Mouse (Mus musculus): ENCODE results near the gene Zzef1. TPM values are rescaled to one million over a fixed set of nuclear protein-coding genes. Genes with fewer than 3 reads are reported as not detected.

The Zzef1 gene
- polyA plus RNA-seq, 1 experiment from 2014 or later, result 4.2 TPM

DNA sequence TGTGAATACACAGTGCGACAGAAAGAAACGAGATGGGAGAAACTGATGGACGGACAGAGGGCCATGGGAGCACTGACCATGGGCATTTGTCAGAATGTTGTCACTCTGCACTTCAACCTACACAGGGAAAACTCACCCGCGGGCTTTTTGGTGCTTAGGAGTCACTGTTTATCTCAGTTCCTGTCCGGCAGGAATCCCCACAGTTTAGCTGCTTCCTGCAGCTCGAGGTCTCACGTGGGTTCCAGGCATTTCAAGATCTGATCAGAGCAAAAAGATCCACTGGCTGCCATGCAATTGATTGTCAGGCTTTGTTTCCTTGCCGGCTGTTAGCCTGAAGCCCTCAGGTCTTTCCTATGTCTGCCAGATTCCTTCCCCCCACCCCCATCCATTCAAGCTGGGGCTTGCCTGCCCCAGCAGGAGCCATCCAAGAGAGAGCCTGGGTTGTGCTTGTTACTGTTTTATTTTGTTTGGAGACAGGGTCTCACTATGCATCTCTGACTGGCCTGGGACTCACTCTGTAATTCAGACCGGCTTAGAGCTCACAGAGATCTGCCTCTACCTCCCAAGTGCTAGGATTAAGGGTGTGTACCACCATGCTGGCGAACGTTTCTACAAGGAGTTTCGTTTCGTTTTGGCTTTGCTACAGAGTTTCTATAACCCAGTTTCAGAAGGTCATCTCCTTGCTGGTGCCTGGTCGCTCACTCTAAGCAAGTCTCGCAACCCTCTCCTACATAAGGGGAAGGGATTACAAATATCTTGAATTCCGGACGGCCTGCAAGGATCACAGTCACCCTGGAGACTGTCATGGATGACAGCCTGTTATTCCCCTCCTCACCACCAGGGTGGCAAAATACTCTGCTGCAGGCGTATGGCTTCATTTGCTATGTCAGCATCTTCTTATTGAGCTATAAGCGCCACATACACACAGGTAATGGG is 144.4 kb downstream of the Zzef1 start:
- peaks cover 11% of the 10 kb centered on the region for H3K4me1 ChIP-seq (ENCODE audit: control insufficient read depth, low read depth, low read length)
- H3K36me3 ChIP-seq (ENCODE audit: control insufficient read depth, insufficient read depth), result no peaks in the 10 kb centered on the region
- WGBS (ENCODE audit: insufficient replicate concordance), result 31% methylated on average over 20 of the region's 20 CpGs
- no peaks in the 10 kb centered on the region for H3K27me3 ChIP-seq (ENCODE audit: control insufficient read depth, insufficient read depth, low read depth, low read length)
- H3K27ac ChIP-seq (ENCODE audit: low read length), result no peak overlapping the region
- peak overlapping the region; percentile 50; the same call in 1 of the 2 replicates for H3K9ac ChIP-seq (ENCODE audit: low read depth, low read length)
- peak overlapping the region; percentile 57 for H3K4me3 ChIP-seq (ENCODE audit: low read depth, low read length)
- no peak for ATAC-seq (ENCODE audit: low read depth)
- H3K9me3 ChIP-seq (replicated peaks; ENCODE audit: control insufficient read depth, low read length), result no peaks in the 10 kb centered on the region
- H3K4me2 ChIP-seq (ENCODE audit: low read depth, low read length), result peak overlapping the region; percentile 55

DNA sequence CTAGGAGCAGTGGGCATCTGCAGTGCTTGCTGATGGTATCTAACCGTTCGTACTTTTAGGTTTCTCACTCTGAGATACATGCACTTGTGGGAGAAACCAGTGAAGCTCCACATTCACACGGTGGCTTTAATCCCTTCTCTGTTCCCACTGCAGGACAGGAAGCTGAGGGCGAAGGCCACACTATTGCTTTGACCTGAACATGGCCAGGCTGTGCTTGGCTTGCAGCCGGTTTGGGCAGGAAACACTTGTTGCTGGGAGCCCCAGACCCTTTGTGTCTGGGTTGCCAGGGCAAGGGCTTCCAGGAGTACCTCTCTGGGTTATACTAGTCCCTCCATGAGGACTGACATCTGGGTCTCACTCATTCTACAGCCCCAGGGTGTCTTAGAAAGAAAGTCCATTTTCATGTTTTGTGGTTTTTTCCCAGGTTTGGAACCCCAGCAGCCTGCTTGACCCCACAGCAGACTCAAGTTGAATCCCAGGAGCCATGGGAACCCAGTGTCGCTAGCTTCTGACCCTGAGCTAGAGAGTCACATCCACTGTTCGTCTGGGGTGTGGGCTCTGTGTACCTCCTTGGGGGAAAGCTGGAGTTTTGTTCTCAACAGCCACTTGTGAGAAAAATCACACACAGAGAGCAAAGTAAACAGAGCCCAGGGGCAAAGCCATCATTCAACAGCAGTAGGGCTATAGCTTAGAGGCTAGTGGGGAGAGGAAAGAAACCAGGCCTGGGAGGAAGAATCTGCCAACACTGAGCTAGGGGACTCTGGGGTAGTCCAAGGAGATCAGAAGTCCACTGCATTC is 149.2 kb downstream of the Zzef1 start:
- Histone ChIP-seq H3K4me2 (ENCODE audit: low read depth, low read length) (no peak overlapping the region), H3K9me3 (replicated peaks; ENCODE audit: control insufficient read depth, low read length) (no peaks in the 10 kb centered on the region), H3K9ac (ENCODE audit: low read depth, low read length) (no peak overlapping the region), H3K4me1 (ENCODE audit: control insufficient read depth, low read depth, low read length) (peaks cover 13% of the 10 kb centered on the region), H3K36me3 (ENCODE audit: control insufficient read depth, insufficient read depth) (no peaks in the 10 kb centered on the region), H3K27me3 (ENCODE audit: control insufficient read depth, insufficient read depth, low read depth, low read length) (no peaks in the 10 kb centered on the region), H3K4me3 (ENCODE audit: low read depth, low read length) (no peak overlapping the region), H3K27ac (ENCODE audit: low read length) (no peak overlapping the region)
- WGBS (ENCODE audit: insufficient replicate concordance), result 29% methylated on average over 7 of the region's 7 CpGs
- peak; percentile 43; the same call in 1 of the 2 replicates for ATAC-seq (ENCODE audit: low read depth)

DNA sequence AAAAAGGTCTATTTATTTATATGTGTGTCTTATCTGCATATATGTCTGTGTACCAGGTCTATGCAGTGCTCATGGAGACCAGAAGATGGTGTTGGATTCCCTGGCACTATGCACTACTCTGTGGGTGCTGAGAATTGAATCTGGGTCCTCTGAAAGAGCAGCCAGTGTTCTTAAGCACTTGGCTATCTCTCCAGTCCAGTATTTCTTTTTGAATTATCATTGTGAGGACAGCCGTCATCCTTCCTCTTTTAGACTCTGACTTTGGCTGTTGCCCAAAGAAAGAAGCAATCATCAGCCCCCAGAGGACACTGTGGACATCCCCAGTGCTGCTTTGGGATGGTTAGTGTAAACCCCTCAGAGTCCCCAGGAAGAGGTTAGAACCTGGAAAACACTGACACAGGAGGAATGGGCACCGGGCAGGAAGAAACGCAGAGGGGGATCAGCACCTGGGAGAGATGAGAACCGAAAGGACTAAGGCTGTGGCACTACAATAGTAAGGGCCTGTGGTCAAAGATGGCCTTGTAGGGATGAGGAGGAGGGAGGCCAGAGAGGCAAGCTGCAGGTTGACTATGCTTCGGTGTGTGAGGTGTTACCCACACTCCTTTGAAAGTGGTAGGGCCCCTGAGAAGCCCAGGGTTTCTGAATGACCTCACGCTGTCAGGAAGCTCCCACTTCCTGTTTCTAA is 150.0 kb downstream of the Zzef1 start:
- H3K4me2 ChIP-seq (ENCODE audit: low read depth, low read length), result peak overlapping the region; percentile 6; the same call in 1 of the 2 replicates
- no peak overlapping the region for H3K27ac ChIP-seq (ENCODE audit: low read length)
- 0 out of 2 replicates have a peak, but pooled peaks have one; percentile 9 for ATAC-seq (ENCODE audit: low read depth)
- no peak overlapping the region for H3K4me3 ChIP-seq (ENCODE audit: low read depth, low read length)
- 8% methylated on average over 6 of the region's 6 CpGs for WGBS (ENCODE audit: insufficient replicate concordance)
- no peaks in the 10 kb centered on the region for H3K9me3 ChIP-seq (replicated peaks; ENCODE audit: control insufficient read depth, low read length)
- no peaks in the 10 kb centered on the region for H3K36me3 ChIP-seq (ENCODE audit: control insufficient read depth, insufficient read depth)
- H3K9ac ChIP-seq (ENCODE audit: low read depth, low read length), result no peak overlapping the region; the same call in 1 of the 2 replicates
- H3K27me3 ChIP-seq (ENCODE audit: control insufficient read depth, insufficient read depth, low read depth, low read length), result no peaks in the 10 kb centered on the region
- H3K4me1 ChIP-seq (ENCODE audit: control insufficient read depth, low read depth, low read length), result peaks cover 9% of the 10 kb centered on the region

DNA sequence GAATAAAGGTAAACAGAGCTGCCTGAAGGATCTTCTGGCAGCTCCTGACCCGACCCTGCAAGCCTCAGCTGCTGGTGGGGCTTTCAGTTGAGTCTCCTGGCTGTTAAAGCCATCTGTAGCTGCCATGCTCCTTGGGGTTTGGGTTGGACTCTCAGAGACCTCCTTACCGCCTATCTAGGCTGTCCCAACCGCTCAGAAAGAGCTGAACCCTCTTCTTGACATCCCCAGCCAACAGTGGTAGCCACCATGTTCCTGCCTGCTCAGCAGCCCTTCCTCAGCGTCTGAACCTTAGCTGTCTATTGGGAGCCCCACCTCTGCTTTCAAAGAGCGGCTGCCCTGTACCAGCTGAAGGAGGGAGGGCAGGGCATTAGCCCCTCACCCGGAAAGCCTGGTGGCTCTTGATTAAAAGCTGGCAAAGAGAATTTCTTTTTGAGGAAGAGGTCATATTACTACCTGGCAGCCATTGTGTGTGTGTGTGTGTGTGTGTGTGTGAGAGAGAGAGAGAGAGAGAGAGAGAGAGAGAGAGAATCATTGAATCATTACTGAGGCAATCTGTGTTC is 150.6 kb downstream of the Zzef1 start:
- Histone ChIP-seq H3K4me3 (ENCODE audit: low read depth, low read length) (no peak overlapping the region), H3K9ac (ENCODE audit: low read depth, low read length) (no peak overlapping the region; the same call in 1 of the 2 replicates), H3K36me3 (ENCODE audit: control insufficient read depth, insufficient read depth) (no peaks in the 10 kb centered on the region), H3K27me3 (ENCODE audit: control insufficient read depth, insufficient read depth, low read depth, low read length) (no peaks in the 10 kb centered on the region), H3K27ac (ENCODE audit: low read length) (no peak overlapping the region), H3K4me1 (ENCODE audit: control insufficient read depth, low read depth, low read length) (peaks cover 9% of the 10 kb centered on the region), H3K4me2 (ENCODE audit: low read depth, low read length) (peak overlapping the region; percentile 6; the same call in 1 of the 2 replicates), H3K9me3 (replicated peaks; ENCODE audit: control insufficient read depth, low read length) (no peaks in the 10 kb centered on the region)
- ATAC-seq (ENCODE audit: low read depth), result no peak
- WGBS (ENCODE audit: insufficient replicate concordance), result 9% methylated on average over 6 of the region's 6 CpGs

DNA sequence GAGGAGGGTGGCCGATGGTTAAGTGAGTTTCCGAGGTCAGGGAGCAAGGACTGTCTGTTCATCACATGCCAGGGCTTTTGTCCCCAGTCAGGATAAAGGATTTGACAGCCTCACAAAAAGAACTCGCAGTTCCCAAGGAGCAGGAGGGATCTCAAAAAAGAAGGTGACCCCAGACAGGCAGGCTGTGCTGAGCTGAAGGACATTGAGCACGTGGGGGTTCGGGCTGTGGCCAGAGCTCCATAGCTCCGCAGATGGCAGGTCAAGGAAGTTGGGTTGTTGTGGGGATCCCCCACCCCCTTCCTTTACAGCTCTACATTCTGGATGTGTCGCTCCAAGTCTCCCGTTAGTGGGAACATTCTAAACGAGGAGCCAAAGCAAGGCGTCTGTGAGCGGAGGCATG is 151.8 kb downstream of the Zzef1 start:
- Histone ChIP-seq H3K4me3 (ENCODE audit: low read depth, low read length) (no peak overlapping the region), H3K4me2 (ENCODE audit: low read depth, low read length) (no peak overlapping the region), H3K9ac (ENCODE audit: low read depth, low read length) (no peak overlapping the region), H3K9me3 (replicated peaks; ENCODE audit: control insufficient read depth, low read length) (no peaks in the 10 kb centered on the region), H3K4me1 (ENCODE audit: control insufficient read depth, low read depth, low read length) (peaks cover 9% of the 10 kb centered on the region), H3K36me3 (ENCODE audit: control insufficient read depth, insufficient read depth) (no peaks in the 10 kb centered on the region), H3K27ac (ENCODE audit: low read length) (no peak overlapping the region), H3K27me3 (ENCODE audit: control insufficient read depth, insufficient read depth, low read depth, low read length) (no peaks in the 10 kb centered on the region)
- 70% methylated on average over 11 of the region's 11 CpGs for WGBS (ENCODE audit: insufficient replicate concordance)
- no peak for ATAC-seq (ENCODE audit: low read depth)

DNA sequence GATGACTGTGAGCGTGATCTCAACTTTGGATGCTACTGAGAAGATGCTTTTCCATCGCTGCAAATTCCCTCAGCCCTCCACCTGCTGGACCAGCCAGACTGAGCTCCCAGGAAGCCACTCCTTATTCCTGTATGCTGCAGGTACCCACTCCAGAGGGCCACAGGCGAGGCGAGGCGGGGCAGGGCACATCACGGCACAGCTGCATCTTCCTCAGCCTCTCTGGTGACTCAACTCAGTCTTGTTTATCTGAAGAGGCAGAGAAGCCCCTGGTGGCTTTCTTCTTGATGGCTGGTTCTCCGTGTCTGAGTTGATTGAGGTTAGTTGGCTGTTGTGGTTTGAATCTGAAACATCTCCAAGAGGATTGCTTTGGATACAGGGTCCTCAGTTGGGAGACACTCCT is 152.2 kb downstream of the Zzef1 start:
- no peak for ATAC-seq (ENCODE audit: low read depth)
- 40% methylated on average over 7 of the region's 7 CpGs for WGBS (ENCODE audit: insufficient replicate concordance)

DNA sequence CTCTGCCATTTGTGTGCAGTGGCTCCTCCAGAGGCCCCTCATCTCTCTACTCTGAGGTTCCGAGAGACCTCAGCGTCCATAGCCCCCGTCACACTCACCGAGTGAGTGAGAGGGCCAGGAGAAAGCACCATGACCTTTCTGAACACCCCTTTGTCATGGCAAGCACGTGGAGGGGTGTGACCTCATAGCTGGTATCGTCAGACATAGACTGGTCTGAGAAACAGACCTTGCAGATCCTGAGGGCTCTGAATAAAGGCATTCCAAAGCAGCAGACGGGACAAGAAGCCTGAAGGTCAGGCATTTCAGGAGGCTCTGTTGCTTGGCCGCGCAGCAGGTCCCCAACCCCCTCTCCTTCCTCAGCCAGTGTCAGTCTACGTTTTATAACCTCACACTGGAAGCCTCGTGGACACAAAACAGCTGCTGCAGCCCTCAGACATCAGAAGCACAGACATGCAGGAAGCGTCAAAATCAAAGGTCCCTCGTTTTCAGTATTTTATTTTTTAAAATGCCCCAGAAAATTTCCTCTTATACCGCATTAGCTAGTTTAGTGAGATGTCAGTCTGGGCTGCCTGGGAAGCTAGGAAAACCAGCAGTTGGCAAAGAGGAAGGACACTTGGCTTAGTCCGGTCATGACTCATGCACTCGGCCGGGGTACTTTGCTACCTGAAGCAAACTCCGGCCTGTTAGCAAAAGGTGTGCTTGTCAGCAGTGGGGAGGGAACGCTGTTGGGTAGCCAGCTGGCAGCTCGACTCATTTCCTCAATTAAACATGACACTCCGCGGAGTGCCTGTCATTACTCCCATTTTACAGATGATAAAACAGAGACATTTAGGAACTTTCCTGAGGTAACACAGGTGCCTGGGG is 155.3 kb downstream of the Zzef1 start:
- H3K36me3 ChIP-seq (ENCODE audit: control insufficient read depth, insufficient read depth), result no peaks in the 10 kb centered on the region
- H3K27me3 ChIP-seq (ENCODE audit: control insufficient read depth, insufficient read depth, low read depth, low read length), result no peaks in the 10 kb centered on the region
- no peak overlapping the region for H3K9ac ChIP-seq (ENCODE audit: low read depth, low read length)
- no peak overlapping the region for H3K4me2 ChIP-seq (ENCODE audit: low read depth, low read length)
- ATAC-seq (ENCODE audit: low read depth), result no peak
- no peaks in the 10 kb centered on the region for H3K9me3 ChIP-seq (replicated peaks; ENCODE audit: control insufficient read depth, low read length)
- 42% methylated on average over 22 of the region's 22 CpGs for WGBS (ENCODE audit: insufficient replicate concordance)
- H3K27ac ChIP-seq (ENCODE audit: low read length), result no peak overlapping the region
- no peaks in the 10 kb centered on the region; the same call in none of the 2 replicates for H3K4me1 ChIP-seq (ENCODE audit: control insufficient read depth, low read depth, low read length)
- H3K4me3 ChIP-seq (ENCODE audit: low read depth, low read length), result no peak overlapping the region

More for the DNA sequence above, 152.2 kb downstream of the Zzef1 start:
- Histone ChIP-seq H3K4me2 (ENCODE audit: low read depth, low read length) (no peak overlapping the region), H3K9ac (ENCODE audit: low read depth, low read length) (no peak overlapping the region), H3K27me3 (ENCODE audit: control insufficient read depth, insufficient read depth, low read depth, low read length) (no peaks in the 10 kb centered on the region), H3K9me3 (replicated peaks; ENCODE audit: control insufficient read depth, low read length) (no peaks in the 10 kb centered on the region), H3K4me3 (ENCODE audit: low read depth, low read length) (no peak overlapping the region), H3K4me1 (ENCODE audit: control insufficient read depth, low read depth, low read length) (peaks cover 9% of the 10 kb centered on the region), H3K36me3 (ENCODE audit: control insufficient read depth, insufficient read depth) (no peaks in the 10 kb centered on the region), H3K27ac (ENCODE audit: low read length) (no peak overlapping the region)

DNA sequence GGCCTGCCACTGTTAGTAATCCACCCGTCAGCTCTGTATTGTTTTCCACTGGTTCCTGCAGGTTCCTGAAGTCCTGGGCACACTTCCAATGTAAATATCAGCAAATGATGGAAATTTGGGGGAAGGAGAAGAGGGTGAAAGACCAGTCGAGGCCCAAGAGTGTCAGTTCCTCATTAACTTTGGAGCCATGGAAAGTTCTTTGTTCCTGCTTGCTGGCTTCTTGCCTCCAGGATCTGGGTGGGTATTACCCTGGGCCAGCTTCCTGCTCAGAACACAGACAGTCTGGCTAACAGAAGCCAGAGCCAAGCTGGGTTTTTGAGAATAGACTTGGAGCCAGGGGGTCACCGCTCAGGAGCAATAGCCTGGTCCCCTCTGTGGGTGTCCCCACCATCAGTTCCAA is 156.2 kb downstream of the Zzef1 start:
- Histone ChIP-seq H3K4me3 (ENCODE audit: low read depth, low read length) (no peak overlapping the region), H3K36me3 (ENCODE audit: control insufficient read depth, insufficient read depth) (no peaks in the 10 kb centered on the region), H3K9ac (ENCODE audit: low read depth, low read length) (no peak overlapping the region), H3K4me2 (ENCODE audit: low read depth, low read length) (no peak overlapping the region), H3K4me1 (ENCODE audit: control insufficient read depth, low read depth, low read length) (no peaks in the 10 kb centered on the region; the same call in none of the 2 replicates), H3K27ac (ENCODE audit: low read length) (no peak overlapping the region), H3K9me3 (replicated peaks; ENCODE audit: control insufficient read depth, low read length) (no peaks in the 10 kb centered on the region), H3K27me3 (ENCODE audit: control insufficient read depth, insufficient read depth, low read depth, low read length) (no peaks in the 10 kb centered on the region)
- WGBS (ENCODE audit: insufficient replicate concordance), result 37% methylated on average over 3 of the region's 3 CpGs
- no peak for ATAC-seq (ENCODE audit: low read depth)

Data from liver, embryonic 16.5 days (tissue).